Comparison of ENCODE assay signal across 7 mouse cellular contexts in genomic region chr1:60342808-60343629, GRCm38 (mm10). TPM values are rescaled to one million over a fixed set of nuclear protein-coding genes. Genes with fewer than 3 reads are reported as not detected.
DNase-seq lines count a peak whose midpoint lies in the region; ATAC-seq lines count a peak whose summit lies in the region.

TSS of gene Cyp20a1 (plus strand) at chr1:60343323.

- intact Hi-C loops in gastrocnemius, postnatal 36 days (cut with DNase I) = no loop called here
- intact Hi-C loops in left cerebral cortex, postnatal 25 days (cut with DNase I) = loop anchor here (1.0 to 5.0 kb wide), 2 partner anchors 66 to 519 kb away; partner anchors contain the start of gene Abi2

- peak; percentile 99 for ATAC-seq in intestine, embryonic 15.5 days

- H3K9me3 ChIP-seq in intestine, embryonic 15.5 days = no peaks in the 10 kb centered on the region
- peaks cover 6% of the 10 kb centered on the region; the same call in 1 of the 2 replicates for H3K9me3 ChIP-seq in midbrain, embryonic 10.5 days (replicated peaks)

- H3K27ac ChIP-seq in intestine, embryonic 15.5 days = peak within 1 kb of the TSS; percentile 94
- H3K27ac ChIP-seq in midbrain, embryonic 10.5 days (replicated peaks) = peak within 1 kb of the TSS; percentile 91

- H3K4me2 ChIP-seq in intestine, embryonic 15.5 days (replicated peaks) = peak within 1 kb of the TSS; percentile 77

- H3K4me1 ChIP-seq in intestine, embryonic 15.5 days (replicated peaks) = 0 out of 2 replicates have a peak, but pooled peaks cover 7% of the 10 kb centered on the region
- H3K4me1 ChIP-seq in midbrain, embryonic 10.5 days = peaks cover 22% of the 10 kb centered on the region

- WGBS in intestine, embryonic 15.5 days = 2% methylated on average over 59 of the region's 60 CpGs
- WGBS in midbrain, embryonic 10.5 days = 2% methylated on average over 60 of the region's 60 CpGs

- H3K4me3 ChIP-seq in intestine, embryonic 15.5 days (replicated peaks) = peak within 1 kb of the TSS; percentile 61
- H3K4me3 ChIP-seq in midbrain, embryonic 10.5 days = peak within 1 kb of the TSS; percentile 67

- peak; percentile 96 for DNase-seq in adrenal gland, adult 2 months
- DNase-seq in embryo, embryonic 11.5 days (ENCODE audit: low read depth, low spot score) = peak; percentile 72
- DNase-seq in gastrocnemius, postnatal 36 days = peak; percentile 88 to 89
- DNase-seq in left cerebral cortex, postnatal 25 days (ENCODE audit: low spot score in 2 of 2) = peak; percentile 91 to 96
- DNase-seq in midbrain, embryonic 10.5 days (ENCODE audit: low spot score) = peak; percentile 91
- peak; percentile 89 for DNase-seq in right cerebral cortex, postnatal 4 days

- no peaks in the 10 kb centered on the region for H3K27me3 ChIP-seq in intestine, embryonic 15.5 days (replicated peaks)
- no peaks in the 10 kb centered on the region for H3K27me3 ChIP-seq in midbrain, embryonic 10.5 days (ENCODE audit: low read depth, poor library complexity, severe bottlenecking)

- peak within 1 kb of the TSS; percentile 70 for H3K9ac ChIP-seq in intestine, embryonic 15.5 days

- H3K36me3 ChIP-seq in intestine, embryonic 15.5 days = no peaks in the 10 kb centered on the region
- H3K36me3 ChIP-seq in midbrain, embryonic 10.5 days = peaks cover 13% of the 10 kb centered on the region

RNA-seq across cellular contexts. Expression of gene Cyp20a1, which starts in this region (rescaled TPM):
- 10 to 100 TPM; 33.4 to 38.4 TPM for total RNA-seq in adrenal gland, adult 2 months (2021)
- polyA plus RNA-seq in adrenal gland, adult 2 months (2012; rRNA removed) = 2.7 and 3.7 TPM in 2 replicates
- total RNA-seq in gastrocnemius, postnatal 36 days (2021) = 1 to 10 TPM; 4.4 to 5.2 TPM
- 21.4 and 21.8 TPM in 2 replicates for polyA plus RNA-seq in intestine, embryonic 15.5 days (2015; fragmentation: Nextera tagmentation; extraction: Ambion mirVana)
- 10 to 100 TPM in 1 of 2 experiments, 1 to 10 TPM in 1; 6.0 to 11.8 TPM for total RNA-seq in left cerebral cortex, postnatal 25 days (2021)
- 27.1 and 31.3 TPM in 2 replicates for polyA plus RNA-seq in midbrain, embryonic 10.5 days (2016; fragmentation: Nextera tagmentation; extraction: Ambion mirVana)

Comparison
In these comparisons a context has a peak if more than half of its experiments do, and no peak if none do; other contexts are left out.
1. Peak in every context shown above with its lines: DNase-seq, ATAC-seq, H3K4me3 ChIP-seq and H3K27ac ChIP-seq.